Mouse (Mus musculus) cerebellum, postnatal 10 days (tissue): ENCODE measurements at regions not wholly inside any gene's neighbourhood (a gene's known extent, or its start where the extent isn't known, plus 50 kb on each side); places are given as distances from the start of the nearest gene placed in this dataset.
A peak's percentile ranks its signal among the peaks of the same experiment; 100 is the strongest.
"Not testable (repeated sequence)": the region's sequence is repeated elsewhere in the genome, so short reads cannot be mapped to it uniquely, and the experiment has no call there.

Source experiments
- DNase-seq, 2 experiments: peaks; one replicate each; pipeline ENCODE4 v3.0.0; 2021; ENCODE audit warnings: mixed read lengths in 2 of 2

- DNase-seq = no peak
These were observed 84.9 kb downstream of the Arl6ip6 start for GRCm38 (mm10) chr2:53276435-53276834.

GRCm38 (mm10) chr2:53301712-53302423 lies 110.3 kb downstream of the Arl6ip6 start:
- no peak for DNase-seq

- DNase-seq = peak; percentile 84 to 89
These were observed 139.2 kb downstream of the Arl6ip6 start for GRCm38 (mm10) chr2:53330680-53331079.

GRCm38 (mm10) chr2:53359026-53359425 lies 167.5 kb downstream of the Arl6ip6 start:
- DNase-seq = no peak

- DNase-seq = peak; percentile 34 to 60
These were observed 190.8 kb downstream of the Arl6ip6 start for GRCm38 (mm10) chr2:53382348-53382747.

- no peak for DNase-seq
These were observed 193.1 kb downstream of the Arl6ip6 start for GRCm38 (mm10) chr2:53384545-53385176.

- DNase-seq = no peak
These were observed 197.1 kb downstream of the Arl6ip6 start for GRCm38 (mm10) chr2:53388652-53389051.

- DNase-seq = no peak
These were observed 222.9 kb downstream of the Arl6ip6 start for GRCm38 (mm10) chr2:53414471-53414870.

- DNase-seq = peak; percentile 89 to 91
These were observed 245.7 kb downstream of the Arl6ip6 start for GRCm38 (mm10) chr2:53437046-53437815.

- peak in 1 of 2 experiments; percentile 12 for DNase-seq
These were observed 248.8 kb downstream of the Arl6ip6 start for GRCm38 (mm10) chr2:53440301-53440700.

- peak; percentile 50 to 57 for DNase-seq
These were observed 268.7 kb downstream of the Arl6ip6 start for GRCm38 (mm10) chr2:53460265-53460664.

GRCm38 (mm10) chr2:53474455-53474854 lies 282.9 kb downstream of the Arl6ip6 start:
- DNase-seq = no peak

GRCm38 (mm10) chr2:53479051-53479450 lies 287.5 kb downstream of the Arl6ip6 start:
- DNase-seq = not testable (repeated sequence)

GRCm38 (mm10) chr2:53488301-53488700 lies 296.8 kb downstream of the Arl6ip6 start:
- DNase-seq = no peak

GRCm38 (mm10) chr2:53490805-53491585 lies 299.5 kb downstream of the Arl6ip6 start:
- DNase-seq = no peak

GRCm38 (mm10) chr2:53492788-53493187 lies 301.3 kb downstream of the Arl6ip6 start:
- DNase-seq = no peak

GRCm38 (mm10) chr2:53501657-53502274 lies 310.2 kb downstream of the Arl6ip6 start:
- peak; percentile 1 to 2 for DNase-seq

- DNase-seq = no peak
These were observed 310.7 kb downstream of the Arl6ip6 start for GRCm38 (mm10) chr2:53502275-53502667.

- DNase-seq = no peak
These were observed 350.6 kb downstream of the Arl6ip6 start for GRCm38 (mm10) chr2:53542097-53542496.

- no peak for DNase-seq
These were observed 382.5 kb downstream of the Arl6ip6 start for GRCm38 (mm10) chr2:53574007-53574406.

GRCm38 (mm10) chr2:53605829-53606228 lies 414.3 kb downstream of the Arl6ip6 start:
- DNase-seq = no peak

- no peak for DNase-seq
These were observed 428.2 kb downstream of the Arl6ip6 start for GRCm38 (mm10) chr2:53619681-53620080.
